Mouse (Mus musculus) brain, embryonic 14.5 days (tissue): ENCODE results near the gene Ifnl3.

Experiments used
- CTCF ChIP-seq: fragments of 200-500 bp; IDR thresholded peaks from 2 replicates; pipeline ENCODE4 v1.5.1; 2012; ENCODE audit warnings: inconsistent platforms, mild to moderate bottlenecking, moderate library complexity, borderline replicate concordance; ENCODE audit not compliant: insufficient read depth, insufficient read length; ENCODE audit errors: extremely low read depth
- POLR2A ChIP-seq: fragments of 200-500 bp; IDR thresholded peaks from 2 replicates; pipeline ENCODE4 v1.6.1; 2012; ENCODE audit warnings: mild to moderate bottlenecking, inconsistent platforms, borderline replicate concordance; ENCODE audit not compliant: poor library complexity, insufficient read depth, insufficient read length, severe bottlenecking; ENCODE audit errors: extremely low read depth

- TF ChIP-seq CTCF (no peak), POLR2A (no peak)
Observed at GRCm38 (mm10) chr7:28570982-28571682, 48.5 kb downstream of the Ifnl3 start.
